Mouse (Mus musculus) c-Kit-negative CD71-positive TER-119-positive erythroid progenitor cells, embryonic 14.5 days (primary cell): Measurements from ENCODE around the gene Dapk2.
"Not testable (repeated sequence)": the region's sequence is repeated elsewhere in the genome, so short reads cannot be mapped to it uniquely, and the experiment has no call there.

Experiments used
- DNase-seq: peaks from one replicate; pipeline ENCODE4 v3.0.0-alpha.2; 2013; ENCODE audit warnings: low read depth, low spot score

The Dapk2 gene

DNA sequence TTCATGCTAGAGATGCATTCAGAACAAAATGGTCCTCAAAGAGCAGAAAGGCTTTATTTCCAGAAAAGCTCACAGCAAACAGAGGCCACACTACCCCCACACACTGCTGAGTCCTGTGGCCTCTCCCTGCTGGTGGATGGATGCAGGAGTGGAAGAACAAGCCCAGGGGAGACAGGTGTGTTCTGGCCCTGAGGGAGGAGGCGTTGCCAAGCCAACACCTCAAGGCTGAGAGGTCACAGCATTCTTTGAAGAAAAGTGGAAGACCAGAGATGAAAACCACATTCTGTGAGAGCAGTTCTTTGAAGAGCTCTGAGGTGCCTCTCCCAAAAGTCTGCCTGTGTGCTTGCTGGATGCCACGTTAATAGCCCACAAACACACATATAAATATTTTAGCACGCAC, 116.6 kb downstream of the Dapk2 start:
- DNase-seq = no peak

- no peak for DNase-seq
Measured at GRCm38 (mm10) chr9:66275267-66275991, 117.4 kb downstream of the Dapk2 start.

- no peak for DNase-seq
Measured at GRCm38 (mm10) chr9:66276062-66276461, 118.0 kb downstream of the Dapk2 start.

DNA sequence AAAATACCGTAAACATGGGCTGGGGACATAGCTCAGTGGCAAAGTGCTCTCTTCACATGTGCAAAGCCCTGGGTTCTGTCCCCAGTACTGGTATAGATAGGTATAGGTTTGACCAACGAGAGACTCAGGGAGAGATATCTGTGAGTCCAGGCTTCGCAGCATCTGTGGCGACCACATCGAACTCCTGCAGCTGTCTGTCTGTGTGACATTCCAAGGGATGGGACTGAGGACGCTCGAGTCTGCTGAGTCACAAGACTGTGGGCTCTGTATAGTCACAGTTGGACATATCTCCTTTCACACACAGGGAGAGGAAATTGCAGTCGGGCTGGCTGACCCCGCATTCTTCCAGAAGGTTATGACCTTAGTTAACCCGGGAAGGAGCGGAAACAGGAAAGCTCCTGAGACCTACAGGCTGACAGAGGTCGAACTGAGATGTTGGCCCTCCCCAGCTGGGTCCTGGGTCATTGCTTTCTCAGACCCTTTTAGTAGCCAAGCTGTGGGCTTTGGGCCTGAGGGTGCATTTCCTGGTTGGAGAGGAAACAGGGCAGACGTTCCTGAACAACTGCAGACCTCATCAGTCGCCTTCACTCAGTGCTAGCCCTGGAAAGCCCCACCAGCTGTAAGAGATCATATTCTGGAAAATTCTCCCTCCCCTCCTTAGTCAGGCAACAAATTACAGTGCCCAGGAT, 118.8 kb downstream of the Dapk2 start:
- DNase-seq = peak; percentile 36

DNA sequence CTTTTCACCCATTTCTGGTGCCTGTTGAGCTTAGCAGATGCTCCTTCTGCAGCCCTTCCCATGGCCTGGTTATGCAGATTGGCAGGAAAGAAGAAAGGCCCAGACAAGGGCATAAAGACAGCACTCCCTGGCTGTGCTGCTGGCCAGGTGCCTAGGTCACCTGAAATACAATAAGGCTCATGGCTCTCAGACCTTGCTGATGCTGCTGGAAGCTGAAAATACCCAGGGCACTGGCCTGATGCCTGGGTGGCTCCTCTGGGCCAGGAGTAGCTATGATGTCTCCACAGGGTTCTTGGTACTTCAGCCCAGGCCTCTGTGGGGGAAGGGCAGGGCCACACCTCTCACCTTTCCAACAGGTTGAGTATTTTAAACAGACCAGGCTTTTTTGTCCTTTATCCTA, 121.6 kb downstream of the Dapk2 start:
- no peak for DNase-seq

- no peak for DNase-seq
Measured at GRCm38 (mm10) chr9:66280496-66280895, 122.5 kb downstream of the Dapk2 start.

GRCm38 (mm10) chr9:66281501-66281951, 123.5 kb downstream of the Dapk2 start:
- no peak for DNase-seq

DNA sequence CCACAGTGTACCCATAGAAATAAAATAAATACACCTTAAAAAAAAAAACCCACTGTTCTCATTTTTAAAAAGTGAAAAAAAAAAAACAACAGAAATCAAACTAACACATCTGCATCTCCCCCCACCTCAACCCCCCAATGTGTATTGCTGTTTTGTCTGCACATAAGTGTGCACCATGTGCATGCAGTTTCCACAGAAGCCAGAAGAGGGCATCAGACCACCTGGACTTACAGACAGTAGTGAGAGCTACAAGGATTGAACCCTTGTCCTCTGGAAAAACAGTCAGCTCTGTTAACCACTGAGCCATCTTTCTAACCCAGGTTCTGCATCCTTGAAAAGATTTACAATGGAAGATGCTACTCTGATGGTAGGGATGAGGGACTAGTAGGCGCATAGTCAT, 124.6 kb downstream of the Dapk2 start:
- no peak for DNase-seq

- DNase-seq = peak; percentile 57
Measured at GRCm38 (mm10) chr9:66283565-66284203, 125.7 kb downstream of the Dapk2 start.

GRCm38 (mm10) chr9:66285241-66285640, 127.2 kb downstream of the Dapk2 start:
- DNase-seq = not testable (repeated sequence)

- no peak for DNase-seq
Measured at GRCm38 (mm10) chr9:66285901-66286300, 127.9 kb downstream of the Dapk2 start.

- no peak for DNase-seq
Measured at GRCm38 (mm10) chr9:66290727-66291126, 132.7 kb downstream of the Dapk2 start.

- no peak for DNase-seq
Measured at GRCm38 (mm10) chr9:66293319-66293718, 135.3 kb downstream of the Dapk2 start.

GRCm38 (mm10) chr9:66294227-66294626, 136.2 kb downstream of the Dapk2 start:
- no peak for DNase-seq

- DNase-seq = no peak
Measured at GRCm38 (mm10) chr9:66294980-66295410, 137.0 kb downstream of the Dapk2 start.

- no peak for DNase-seq
Measured at GRCm38 (mm10) chr9:66295577-66296120, 137.6 kb downstream of the Dapk2 start.

DNA sequence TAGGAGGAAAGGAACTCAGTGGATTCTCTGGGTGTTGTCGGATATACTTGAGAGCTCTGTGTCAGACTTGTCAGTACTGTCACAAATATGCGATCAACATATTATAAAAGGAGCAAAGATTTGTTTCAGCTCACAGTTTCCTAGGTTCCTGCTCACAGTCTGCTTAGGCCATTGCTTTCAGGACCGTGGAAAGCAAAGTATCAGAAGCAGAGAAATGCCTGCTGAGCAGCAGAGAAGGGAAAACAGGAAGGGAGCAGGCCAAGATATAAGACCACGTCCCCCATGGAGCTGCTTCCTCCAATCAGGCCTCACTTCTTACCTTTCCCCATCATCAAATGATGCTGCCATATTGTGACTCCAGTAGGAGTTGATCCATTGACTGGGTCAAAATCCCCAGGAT, 140.8 kb downstream of the Dapk2 start:
- no peak for DNase-seq

DNA sequence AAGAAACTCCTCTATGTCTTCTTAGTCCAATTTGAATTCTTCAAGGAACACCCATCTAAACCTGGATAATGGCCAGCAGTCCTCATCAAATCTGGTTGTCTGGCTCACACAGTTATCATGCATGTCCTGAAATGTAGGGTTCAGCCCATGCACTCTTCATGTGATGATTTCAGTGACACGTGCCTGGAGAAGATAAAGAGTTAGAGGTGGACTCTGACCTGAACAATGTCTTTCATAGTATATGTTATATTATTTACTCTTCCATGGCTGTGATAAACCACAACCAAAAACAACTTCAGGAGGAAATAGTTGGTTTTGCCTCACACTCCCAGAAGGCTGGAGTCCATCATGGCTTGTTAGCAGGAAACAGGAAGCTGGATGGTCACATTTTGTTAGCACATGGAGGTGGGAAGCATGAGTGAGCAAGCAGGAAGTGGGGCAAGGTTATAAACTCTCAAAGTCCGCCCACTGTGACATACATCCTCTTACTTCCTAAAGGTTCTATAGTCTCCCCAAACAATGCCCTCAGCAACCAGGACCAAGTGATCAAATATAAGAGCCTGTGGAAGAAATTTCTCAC, 142.5 kb downstream of the Dapk2 start:
- no peak for DNase-seq

- DNase-seq = peak; percentile 56
Measured at GRCm38 (mm10) chr9:66304320-66305090, 146.5 kb downstream of the Dapk2 start.

DNA sequence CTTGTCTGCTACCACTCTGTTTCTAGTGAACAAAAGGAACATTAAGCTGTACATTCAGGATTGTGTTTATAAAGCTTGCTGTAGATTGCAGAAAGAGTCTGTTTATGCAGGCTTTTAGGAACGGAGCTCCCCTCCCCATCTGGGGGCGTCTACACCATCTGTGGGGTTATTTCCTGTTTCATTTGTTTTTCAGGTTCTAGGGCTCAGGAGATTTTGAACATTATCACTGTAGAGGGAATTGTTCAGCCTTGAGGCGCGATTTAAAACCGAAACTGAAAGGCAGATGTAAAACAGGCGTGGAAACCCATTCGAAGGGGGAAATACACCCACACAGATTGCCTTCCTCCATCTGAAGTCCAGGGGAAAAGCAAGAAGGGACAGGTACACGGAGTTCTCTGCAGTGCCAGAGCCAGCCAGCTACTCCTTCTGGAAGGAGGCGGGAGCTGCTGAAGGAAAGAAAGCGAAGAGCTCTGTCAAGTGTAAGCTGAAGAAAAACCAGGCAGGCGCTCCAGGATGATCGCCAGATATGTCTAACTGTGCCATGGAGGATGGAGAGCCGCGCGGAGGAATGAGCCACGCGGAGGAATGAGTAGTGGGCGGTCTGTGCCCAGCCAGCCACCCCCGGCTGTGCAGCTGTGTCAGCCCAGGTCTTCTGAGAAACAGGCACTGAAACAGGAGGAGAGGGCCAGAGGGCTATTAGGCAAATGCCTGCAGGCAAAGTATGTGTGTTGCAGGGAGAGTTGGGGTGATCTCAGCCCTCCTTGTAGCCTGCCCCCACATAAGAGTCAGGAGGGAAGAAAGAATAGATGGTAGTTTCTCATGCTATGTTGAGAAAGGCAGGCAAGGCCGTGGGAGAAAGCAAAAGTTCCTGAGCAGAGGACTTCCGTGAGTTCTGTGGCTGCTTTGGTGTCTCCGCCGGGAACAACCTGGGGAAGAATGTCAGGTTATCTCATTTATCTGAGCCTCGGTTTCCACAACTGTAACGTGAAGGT, 147.4 kb downstream of the Dapk2 start:
- no peak for DNase-seq
